Mouse (Mus musculus): ENCODE data around the gene Tubb4b.

DNA sequence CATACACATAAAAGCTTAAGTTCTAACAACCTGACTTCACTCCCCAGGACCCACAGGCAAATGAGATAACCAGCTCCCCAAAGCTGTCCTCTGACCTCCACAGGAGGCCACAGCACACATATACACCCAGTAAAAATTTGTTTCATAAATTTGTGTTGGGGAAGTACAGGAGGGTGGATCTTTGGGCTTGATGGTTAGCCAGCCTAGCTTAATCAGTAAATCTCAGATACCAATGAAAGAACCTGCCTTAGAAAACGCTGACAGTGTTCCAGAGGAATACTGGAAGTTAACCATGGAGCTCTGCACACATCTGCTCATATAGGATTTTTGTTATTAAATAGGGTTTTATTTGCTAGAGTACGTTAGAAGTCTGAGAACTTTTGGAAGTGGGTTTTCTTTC, 6.8 kb downstream of the Tubb4b start:
- no peak for TF ChIP-seq POLR2A (IDR thresholded peaks at IDR 0.05; ENCODE audit: control insufficient read depth in 1 of 2, insufficient read depth in 1 of 2, low read depth in 1 of 2, low read length in 2 of 2, poor library complexity in 1 of 2)
- no peak for TF ChIP-seq POLR2AphosphoS5 (IDR thresholded peaks at IDR 0.05; ENCODE audit: borderline replicate concordance, low read depth, low read length)
- TF ChIP-seq MAFK (IDR thresholded peaks at IDR 0.05; ENCODE audit: borderline replicate concordance, low read depth, low read length), result no peak
- TF ChIP-seq GATA1 (IDR thresholded peaks at IDR 0.05; ENCODE audit: low read depth, low read length), result no peak
- no peak for TF ChIP-seq MAZ (IDR thresholded peaks at IDR 0.05; ENCODE audit: low read depth, low read length)
- no peak for TF ChIP-seq CTCF (IDR thresholded peaks at IDR 0.05 in 2 of 3, conservative IDR thresholded peaks at IDR 0.05 in 1 of 3; ENCODE audit: control insufficient read depth in 1 of 3, insufficient read depth in 1 of 3, low read depth in 2 of 3, low read length in 3 of 3, poor library complexity in 1 of 3, severe bottlenecking in 1 of 3)
- no peak for TF ChIP-seq RAD21 (IDR thresholded peaks at IDR 0.05; ENCODE audit: low read depth, low read length)
- no peak for TF ChIP-seq EP300 (IDR thresholded peaks at IDR 0.05; ENCODE audit: low read depth in 1 of 2, low read length in 2 of 2)
- TF ChIP-seq ZC3H11A (IDR thresholded peaks at IDR 0.05; ENCODE audit: low read depth, low read length), result no peak
- no peak for TF ChIP-seq USF1 (IDR thresholded peaks at IDR 0.05; ENCODE audit: low read depth, low read length)
- TF ChIP-seq SIN3A (IDR thresholded peaks at IDR 0.05; ENCODE audit: low read length), result no peak
- no peak for TF ChIP-seq UBTF (IDR thresholded peaks at IDR 0.05; ENCODE audit: borderline replicate concordance, insufficient read depth, low read depth, low read length)
- TF ChIP-seq CHD2 (IDR thresholded peaks at IDR 0.05; ENCODE audit: low read length), result no peak
- no peak for TF ChIP-seq MYB (IDR thresholded peaks at IDR 0.05; ENCODE audit: low read depth, low read length)
